Mouse (Mus musculus): Measurements from ENCODE around the gene Defb36. TPM values are rescaled to one million over a fixed set of nuclear protein-coding genes. Genes with fewer than 3 reads are reported as not detected.

The Defb36 gene
- total RNA-seq, 1 experiment from 2014 or later: not detected

DNA sequence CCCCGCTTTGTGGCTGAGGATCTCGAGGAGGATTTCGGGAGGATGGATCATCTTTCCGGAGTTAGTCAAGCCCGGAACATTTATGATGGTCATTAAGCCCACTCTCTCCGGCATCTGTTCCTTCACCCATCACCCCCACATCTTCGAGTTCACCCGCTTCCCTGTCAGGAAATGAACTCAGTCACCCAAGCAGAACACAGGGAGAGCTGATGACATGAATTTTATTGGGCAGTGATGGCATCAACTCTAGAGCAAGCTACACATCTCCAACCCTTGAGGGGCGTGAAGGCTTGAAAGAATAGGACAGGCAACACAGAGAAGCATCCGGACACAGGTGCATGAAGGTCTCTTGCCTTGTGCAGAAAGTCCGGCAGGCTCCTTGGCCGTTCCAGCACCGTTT is 18.0 kb downstream of the Defb36 start:
- no peak for DNase-seq

DNA sequence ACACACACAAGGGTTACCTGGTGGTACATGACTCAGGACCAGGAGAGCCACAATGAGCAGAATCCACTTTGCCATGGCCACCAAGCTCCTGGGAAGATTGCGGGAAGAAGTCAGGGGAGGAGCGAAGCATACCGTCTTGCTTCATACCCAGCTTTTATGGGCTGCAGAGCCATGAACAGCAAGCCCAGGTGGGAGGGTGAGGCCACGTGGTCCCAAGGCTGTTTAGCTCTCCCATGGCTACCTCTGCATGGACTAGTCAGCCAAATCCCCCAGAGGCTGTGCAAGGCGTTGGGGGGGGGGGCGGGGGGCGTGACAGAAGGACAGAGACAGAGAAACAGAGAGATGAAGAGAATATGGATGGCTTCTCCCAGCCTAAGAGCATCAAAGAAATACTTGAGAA is 18.8 kb downstream of the Defb36 start, which contains the start of gene Defb25:
Gene Defb25 (minus strand): TSS at position 101 of the 400 bp plus-strand sequence.
- DNase-seq: no peak

DNA sequence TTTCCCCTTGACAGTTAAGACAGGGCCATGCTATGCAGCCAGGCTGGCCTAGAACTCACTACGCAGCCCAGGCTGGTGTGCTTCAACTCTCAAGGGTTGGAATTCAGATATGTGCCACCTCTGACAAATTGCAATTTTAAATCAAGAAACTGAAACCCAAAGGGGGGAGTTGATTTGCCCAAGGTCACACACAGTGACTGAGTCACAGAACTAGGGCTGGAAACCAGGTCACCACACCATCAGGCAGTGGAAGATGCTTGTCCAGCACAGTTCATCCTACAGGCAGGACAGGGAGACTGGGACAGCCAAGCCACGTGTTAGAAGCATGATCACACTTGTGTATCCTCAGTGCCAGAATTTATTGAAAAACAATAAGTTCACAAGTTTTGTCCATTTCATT is 20.4 kb downstream of the Defb36 start:
- no peak for DNase-seq

DNA sequence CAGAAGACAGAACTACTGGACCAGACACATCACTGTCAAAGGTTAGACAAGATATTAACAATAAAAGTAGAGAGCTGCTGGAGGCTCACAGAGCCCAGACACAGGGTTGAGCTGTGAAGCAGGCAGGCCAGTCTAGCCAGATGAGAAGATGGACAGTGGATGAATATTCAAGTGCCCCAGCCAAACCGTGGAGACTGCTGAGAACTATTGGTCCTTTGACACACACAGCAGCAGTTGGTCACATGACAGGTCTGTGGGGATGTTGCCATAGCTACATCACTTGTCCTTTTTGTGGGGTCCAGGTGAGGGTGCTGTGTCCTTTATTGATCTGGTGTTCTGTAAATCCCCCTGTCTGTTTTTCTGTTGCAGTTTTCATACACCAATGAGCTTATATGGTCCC is 21.1 kb downstream of the Defb36 start:
- no peak for DNase-seq

DNA sequence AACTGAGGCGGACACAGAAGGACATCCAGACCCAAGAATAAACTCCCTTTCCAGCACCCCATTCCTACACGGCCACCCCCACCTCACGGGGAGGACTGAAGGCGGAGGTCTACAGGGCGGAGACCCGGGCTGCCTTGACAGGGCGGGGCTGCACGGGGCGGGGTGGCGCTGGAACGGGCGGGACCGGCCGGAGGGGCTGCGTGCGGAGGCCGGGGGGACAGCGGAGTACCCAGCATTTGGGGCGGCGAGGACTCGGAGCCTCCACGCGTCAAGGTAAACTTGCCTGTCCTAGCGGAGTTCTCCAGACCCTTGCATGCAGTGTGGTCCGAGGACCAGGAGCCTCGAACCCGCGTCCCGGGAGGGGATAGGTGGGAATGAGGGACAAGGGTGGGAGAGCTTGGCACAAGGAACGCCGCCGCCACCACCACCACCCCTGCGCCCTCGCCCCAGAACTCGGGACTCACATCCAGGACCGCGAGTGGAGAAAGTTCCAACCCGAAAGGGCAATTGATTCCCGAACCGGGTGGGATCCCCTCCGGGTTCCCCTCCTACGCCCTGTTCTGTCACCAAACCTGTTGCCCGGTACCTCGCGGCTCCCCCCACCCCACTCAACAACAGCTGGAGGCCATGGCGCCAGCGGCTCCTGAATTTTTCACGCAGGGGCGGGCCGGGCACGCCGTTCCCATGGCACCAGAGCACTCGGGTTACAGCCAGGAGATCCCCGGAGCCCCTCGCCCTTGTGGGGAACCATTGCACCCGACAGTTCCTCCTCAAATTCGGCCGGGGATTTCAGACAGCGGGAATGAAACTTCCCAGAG is 22.9 kb downstream of the Defb36 start, which contains the start of gene Rem1:
Gene Rem1 (plus strand): TSS at position 178 of the 818 bp plus-strand sequence.
- DNase-seq: peak; percentile 52

DNA sequence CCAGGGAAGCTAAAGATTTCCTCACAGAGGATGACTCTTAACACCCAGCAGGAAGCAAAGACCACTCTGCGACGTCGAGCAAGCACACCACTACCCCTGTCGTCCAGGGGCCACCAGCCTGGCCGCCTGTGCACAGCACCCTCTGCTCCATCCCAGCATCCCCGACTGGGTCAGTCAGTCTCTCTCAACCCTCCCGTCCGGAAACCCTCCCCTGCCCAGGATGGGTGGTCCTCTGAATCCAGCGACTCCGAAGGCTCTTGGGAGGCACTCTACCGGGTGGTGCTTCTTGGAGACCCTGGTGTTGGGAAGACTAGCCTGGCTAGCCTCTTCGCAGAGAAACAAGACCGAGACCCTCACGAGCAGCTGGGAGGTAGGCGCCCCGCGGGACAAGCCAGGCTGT is 23.9 kb downstream of the Defb36 start:
- DNase-seq: no peak

DNA sequence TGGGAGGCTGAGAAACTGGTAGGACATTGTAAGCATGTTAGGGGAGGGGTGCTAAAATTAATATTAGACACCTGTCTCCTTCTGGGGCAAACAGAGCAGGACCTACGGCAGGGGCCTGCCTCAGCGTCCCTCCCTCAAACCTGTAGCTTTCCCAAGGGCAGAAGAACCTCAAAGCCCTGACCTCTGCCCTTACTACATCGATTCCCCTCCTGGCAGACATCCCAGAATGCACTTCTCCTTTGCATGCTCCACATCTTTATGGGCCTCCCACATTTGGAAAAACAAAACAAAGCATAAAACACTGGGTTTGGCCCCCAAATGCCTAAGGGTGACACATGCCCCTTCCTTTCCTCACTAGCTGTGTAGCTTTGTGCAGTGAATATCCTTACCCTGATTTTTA is 25.1 kb downstream of the Defb36 start:
- DNase-seq: no peak

DNA sequence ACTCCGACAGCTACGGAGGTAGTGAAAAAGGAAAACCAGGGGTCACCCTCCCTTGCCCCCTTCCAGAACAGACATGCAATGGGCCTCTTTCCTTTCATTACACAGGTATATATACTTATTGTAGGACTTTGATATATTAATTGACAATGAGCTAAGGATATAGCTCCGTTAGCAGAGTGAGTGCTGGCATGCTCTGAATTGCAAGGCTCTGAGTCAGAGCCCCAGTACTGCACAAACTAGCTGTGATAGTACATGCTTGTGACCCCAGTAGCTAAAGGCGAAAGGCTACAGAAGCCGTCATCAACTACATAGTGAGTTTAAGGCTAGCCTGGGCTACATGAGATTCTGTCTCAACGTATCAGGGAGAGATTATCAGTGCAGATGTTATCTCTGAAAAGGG is 25.8 kb downstream of the Defb36 start:
- no peak for DNase-seq

DNA sequence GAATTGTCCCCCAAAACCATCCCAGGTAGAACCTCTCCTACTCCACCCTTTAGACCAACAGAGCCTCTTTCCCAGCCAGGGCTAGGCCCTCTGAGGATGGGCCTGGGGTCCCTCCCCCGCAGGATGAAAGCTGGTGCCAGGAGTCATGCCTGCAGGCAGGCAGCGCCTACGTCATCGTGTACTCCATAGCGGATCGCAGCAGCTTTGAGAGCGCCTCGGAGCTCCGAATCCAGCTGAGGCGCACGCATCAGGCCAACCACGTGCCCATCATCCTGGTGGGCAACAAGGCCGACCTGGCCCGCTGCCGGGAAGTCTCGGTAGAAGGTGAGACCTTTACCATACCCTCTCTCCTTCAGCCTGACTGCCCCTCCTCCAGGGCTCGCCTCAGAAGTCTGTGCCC is 29.2 kb downstream of the Defb36 start:
- peak; percentile 26 for DNase-seq

DNA sequence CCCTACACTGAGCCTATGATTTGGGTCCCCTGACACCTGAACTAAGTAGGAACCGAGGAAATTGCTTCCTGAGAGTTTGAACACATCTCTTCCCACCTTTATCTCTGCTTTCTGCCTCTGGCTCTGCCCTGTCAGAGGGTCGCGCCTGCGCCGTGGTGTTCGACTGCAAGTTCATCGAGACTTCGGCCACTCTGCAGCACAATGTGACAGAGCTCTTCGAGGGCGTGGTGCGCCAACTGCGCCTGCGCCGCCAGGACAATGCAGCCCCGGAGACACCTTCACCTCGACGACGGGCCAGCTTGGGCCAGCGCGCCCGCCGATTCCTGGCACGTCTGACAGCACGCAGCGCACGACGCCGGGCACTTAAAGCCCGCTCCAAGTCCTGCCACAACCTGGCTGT is 30.2 kb downstream of the Defb36 start:
- no peak for DNase-seq

DNA sequence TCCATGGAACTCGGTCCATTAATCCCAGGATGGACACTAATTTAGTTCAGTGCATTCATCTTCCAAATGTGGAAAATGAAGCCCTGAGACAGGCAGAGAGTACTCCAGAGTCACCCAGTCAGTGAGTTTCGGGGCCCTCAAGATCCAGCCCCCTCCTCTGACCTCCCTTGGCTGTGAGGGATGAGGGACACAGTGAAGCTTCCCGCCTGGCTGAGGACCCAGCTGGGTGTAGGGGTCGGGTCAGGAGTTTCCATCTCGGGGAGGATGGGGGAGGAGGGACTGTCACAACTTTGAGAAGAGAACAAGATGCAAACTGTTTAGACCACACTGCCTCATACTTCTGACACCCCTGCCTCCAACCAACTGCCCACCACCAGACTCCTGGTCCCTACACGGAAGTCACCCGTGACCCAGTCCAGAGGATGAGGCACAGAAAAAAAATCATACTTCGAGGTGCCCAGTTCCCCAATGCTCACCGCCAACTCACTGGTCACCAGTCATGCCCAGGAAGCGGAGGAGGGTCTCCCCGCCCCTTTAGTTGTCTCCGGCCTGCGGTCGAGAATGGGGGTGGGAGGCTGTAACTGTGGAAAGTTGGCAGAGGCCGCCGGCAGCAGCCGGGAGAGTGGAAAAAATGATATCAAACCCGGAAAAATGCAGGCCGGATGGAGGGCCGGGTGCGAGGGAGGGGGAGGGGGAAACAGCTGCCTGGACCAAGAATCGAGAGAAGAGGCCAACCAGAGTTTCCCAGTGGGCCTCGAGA is 32.3 kb downstream of the Defb36 start:
- peak; percentile 67 for DNase-seq

DNA sequence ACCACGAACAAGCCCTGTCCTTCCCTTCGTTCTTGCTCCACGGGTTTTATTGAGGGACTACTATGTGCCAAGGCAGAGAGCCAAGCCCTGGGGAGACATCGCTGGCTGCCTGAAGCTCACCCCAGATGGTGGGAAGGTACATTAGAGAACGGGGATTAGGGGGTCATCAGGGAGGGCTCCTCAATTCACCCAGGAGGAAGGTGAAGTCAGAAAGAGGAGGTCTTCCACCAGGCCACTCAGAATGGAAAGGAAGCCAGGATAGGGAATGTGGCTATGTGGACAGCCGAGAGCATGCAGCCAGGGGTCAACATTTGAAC is 32.8 kb downstream of the Defb36 start:
- DNase-seq: no peak

DNA sequence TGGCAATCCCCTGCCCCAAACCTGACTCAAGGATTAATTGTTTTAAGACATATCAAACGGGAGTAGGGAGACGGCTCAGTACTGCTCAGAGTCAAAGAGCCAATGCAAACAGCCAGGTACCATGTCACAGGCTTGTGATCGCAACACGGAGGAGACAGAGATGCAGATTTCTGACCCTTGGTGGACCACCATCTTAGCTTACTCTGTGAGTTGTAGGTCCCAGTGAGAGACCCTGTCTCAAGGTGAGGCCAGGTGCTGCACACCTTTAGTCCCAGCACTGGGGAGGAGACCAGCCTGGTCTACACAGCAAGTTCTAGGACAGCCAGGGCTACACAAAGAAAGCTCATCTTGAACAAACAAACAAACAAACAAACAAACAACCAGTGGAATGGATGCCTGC is 33.3 kb downstream of the Defb36 start:
- no peak for DNase-seq

DNA sequence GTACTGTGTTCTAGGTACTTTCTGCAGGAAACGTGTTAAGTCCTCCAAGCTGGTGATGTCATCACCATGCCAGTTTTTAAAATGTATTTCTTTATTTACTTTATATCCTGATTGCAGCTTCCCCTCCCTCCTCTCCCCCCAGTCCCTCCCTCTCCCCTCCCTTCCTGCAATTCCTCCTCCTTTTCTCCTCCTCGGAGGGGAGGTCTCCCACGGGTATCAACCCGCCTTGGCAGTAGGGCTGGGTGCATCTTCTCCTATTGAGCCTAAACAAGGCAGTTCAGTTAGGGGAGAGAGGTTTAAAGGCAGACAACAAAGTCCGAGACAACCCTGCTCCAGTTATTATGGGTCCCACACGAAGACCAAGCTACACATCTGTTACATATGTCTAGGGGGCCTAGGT is 34.7 kb downstream of the Defb36 start:
- DNase-seq: no peak

DNA sequence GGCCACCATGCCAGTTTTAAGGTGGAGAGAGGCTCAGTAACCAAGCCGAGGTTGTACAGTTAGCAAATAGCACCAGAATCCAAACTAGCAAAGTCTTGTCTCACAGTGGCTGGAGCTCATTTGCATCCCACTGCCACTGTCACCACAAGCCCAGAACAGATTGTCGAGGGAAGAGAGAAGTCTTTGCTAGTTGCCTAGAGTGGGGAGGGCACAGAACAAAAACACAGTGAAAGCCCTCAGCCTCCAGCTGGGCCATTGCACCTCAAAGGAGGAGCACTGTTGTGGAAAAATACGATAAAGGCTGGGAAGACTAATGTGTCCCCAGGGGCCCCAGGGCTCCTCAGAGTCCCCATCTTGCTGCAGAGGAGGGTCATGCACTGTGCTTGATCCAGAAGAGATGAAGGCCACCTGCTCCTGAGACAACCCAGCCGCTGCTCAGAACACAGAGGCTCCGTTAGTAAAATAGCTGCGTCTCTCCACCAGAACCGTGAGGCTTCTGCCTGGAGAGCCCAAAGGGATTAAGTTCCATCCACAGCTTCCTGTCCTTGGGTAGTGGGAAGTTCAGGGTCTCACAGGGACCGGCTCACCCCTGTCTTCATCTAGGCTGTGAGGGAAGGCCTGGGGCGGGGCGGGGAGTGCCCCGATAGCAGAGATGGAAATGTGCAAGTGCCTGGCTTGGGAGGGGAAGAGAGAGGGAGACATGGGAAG is 35.4 kb downstream of the Defb36 start:
- DNase-seq: peak; percentile 18

DNA sequence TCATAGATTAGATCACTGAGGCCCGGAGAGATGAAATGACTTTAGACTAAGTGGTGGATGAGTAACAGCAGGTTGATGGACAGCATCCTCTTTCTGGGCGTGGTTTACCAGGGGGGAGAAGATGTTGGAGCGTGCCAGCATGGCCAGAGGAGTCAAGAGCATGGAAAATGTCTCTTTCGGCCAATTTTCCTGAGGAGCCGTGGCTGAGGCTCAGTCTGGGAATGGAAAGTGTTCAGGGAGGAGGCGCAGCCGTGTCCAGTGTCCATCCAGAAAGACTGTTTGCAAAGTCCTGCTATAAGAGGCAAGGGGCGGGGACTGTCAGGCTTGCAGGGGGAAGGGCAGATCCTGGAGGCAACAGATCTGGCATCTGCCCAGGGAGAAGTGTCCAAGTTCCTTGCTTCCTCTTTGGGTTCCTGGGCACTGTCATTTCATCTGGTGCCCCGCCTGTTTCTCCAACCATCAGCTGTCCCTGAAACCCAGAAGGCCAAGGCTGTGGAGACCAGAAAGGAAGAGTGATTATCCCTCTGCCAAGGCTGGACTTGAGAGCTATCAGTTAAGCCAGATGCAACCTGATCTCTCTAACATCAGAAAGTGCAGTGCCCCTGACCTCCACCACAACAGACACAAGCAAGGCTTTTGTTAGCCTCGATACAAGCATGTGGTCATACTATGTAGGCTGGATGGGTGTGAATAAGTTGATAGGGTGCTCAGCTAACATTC is 48.9 kb downstream of the Defb36 start:
- peak; percentile 88 for DNase-seq

DNA sequence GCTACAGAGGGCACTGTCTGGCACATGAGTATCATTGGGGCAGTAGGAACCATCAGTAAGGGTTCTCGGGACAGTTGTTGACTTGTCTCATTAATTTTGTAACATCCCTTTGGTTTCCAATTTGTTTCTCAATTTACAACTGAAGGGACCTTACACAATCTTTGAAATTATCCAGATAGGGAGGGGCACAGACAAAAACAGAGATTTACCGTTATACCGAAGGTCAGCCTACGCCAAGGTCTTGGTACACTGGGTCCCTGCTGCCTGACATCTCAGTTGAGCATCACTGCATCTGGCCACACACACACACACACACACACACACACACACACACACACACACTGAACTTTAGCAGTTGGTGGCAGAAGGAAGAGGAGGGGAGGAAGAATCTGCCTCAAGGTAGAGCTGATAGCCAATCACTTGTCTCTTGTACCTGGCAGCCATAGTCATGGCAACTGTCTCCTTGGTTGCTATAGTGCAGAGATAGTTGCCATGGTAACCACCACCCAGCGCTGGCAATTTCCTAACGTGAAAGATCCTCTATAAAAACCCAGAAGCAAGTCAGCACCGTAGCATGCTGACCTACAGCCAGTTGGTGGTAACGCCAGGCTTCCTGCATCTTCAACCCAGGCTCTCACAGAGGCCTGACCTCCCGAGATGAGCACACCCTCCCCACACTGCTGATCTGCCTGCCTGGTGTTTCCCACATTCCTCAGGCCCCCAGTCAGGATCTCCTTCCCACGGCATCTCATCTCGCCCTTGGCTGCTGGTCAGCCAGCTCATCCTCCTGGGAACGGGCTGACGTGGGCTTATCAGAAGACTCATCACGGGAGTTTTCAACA is 50.0 kb downstream of the Defb36 start:
- DNase-seq: peak; percentile 71

DNA sequence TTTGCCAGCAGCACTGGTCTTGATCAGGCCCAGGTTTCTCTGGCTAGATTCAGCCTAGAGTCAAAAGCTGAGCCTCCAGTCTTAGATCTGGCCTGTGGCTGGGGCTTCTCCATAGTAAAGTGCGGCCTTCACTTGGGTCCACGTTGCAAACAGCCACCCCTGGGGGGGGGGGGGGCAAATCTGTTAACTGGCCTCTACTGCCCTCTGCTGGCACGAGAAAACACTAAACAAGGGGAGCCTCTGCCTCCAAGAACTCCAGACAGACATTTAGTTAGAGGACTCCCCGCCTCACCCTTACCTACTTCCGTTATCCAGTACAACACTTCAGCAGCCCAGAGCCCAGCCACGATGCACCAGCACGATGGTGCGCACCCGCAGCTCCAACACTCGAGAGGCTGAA is 53.3 kb downstream of the Defb36 start:
- DNase-seq: peak; percentile 63

DNA sequence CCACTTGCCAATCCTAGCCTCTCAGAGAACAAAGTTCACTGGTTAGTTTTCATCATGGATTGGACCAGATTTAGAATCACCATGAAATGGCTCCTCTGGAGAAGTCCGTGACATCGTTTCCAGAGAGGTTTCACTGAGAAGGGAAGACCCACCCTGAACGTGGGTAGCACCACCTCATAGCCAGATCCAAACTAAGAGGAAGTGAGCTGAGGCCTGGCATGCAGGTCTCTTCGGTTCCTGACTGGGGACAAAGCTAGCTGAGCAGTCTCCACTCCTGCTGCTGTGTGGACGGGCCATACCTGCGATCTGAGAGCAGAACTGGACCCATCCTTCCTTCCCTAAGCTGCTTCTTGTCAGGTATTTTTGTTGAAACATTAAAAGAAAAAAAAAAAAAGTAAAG is 57.0 kb downstream of the Defb36 start:
- no peak for DNase-seq
